Mouse (Mus musculus): Measurements from ENCODE around the gene Vegfc.

The Vegfc gene

GRCm38 (mm10) chr8:54185927-54186326 lies 108.5 kb downstream of the Vegfc start:
- DNase-seq (ENCODE audit: low spot score): no peak

- no peak for DNase-seq (ENCODE audit: low spot score)
Observed at GRCm38 (mm10) chr8:54216250-54216649, 138.8 kb downstream of the Vegfc start.

GRCm38 (mm10) chr8:54228801-54229204 lies 151.4 kb downstream of the Vegfc start:
- no peak for DNase-seq (ENCODE audit: low spot score)

- DNase-seq (ENCODE audit: low spot score): no peak
Observed at GRCm38 (mm10) chr8:54230638-54231037, 153.2 kb downstream of the Vegfc start.

- no peak for DNase-seq (ENCODE audit: low spot score)
Observed at GRCm38 (mm10) chr8:54233316-54233715, 155.9 kb downstream of the Vegfc start.

All from ovary, postnatal 36 days (tissue).